Comparison of ENCODE assay signal across 34 mouse cellular contexts in genomic region chrX:60569047-60569446, GRCm38 (mm10). TPM values are rescaled to one million over a fixed set of nuclear protein-coding genes. Genes with fewer than 3 reads are reported as not detected.
DNase-seq lines count a peak whose midpoint lies in the region; ATAC-seq lines count a peak whose summit lies in the region.
"Had no signal": no experiment of that assay in that cellular context is flagged by ENCODE, and none has a peak within 500 bp of the region (broad histone marks: within the 10 kb centered on the region; RNA-seq: fewer than 3 reads in every experiment).

No protein-coding gene starts in this region.

- no peaks in the 10 kb centered on the region for H3K27me3 ChIP-seq in forebrain, embryonic 13.5 days
- H3K27me3 ChIP-seq in forebrain, embryonic 15.5 days = no peaks in the 10 kb centered on the region
- no peaks in the 10 kb centered on the region for H3K27me3 ChIP-seq in midbrain, embryonic 11.5 days (ENCODE audit: control insufficient read depth, insufficient read depth, low read length)
- H3K27me3 ChIP-seq in midbrain, embryonic 15.5 days (replicated peaks) = no peaks in the 10 kb centered on the region
- H3K27me3 ChIP-seq in neural tube, embryonic 11.5 days (ENCODE audit: control insufficient read depth, insufficient read depth, low read length) = no peaks in the 10 kb centered on the region
- H3K27me3 ChIP-seq: CH12.LX; embryonic facial prominence, embryonic 13.5 days; heart, embryonic 15.5 days; hindbrain, embryonic 13.5 days; intestine, embryonic 15.5 days had no signal

- H3K4me1 ChIP-seq in forebrain, embryonic 13.5 days = no peaks in the 10 kb centered on the region
- H3K4me1 ChIP-seq in forebrain, embryonic 15.5 days = no peaks in the 10 kb centered on the region
- no peaks in the 10 kb centered on the region for H3K4me1 ChIP-seq in midbrain, embryonic 11.5 days (ENCODE audit: control insufficient read depth, insufficient read depth, low read length)
- H3K4me1 ChIP-seq in midbrain, embryonic 15.5 days = no peaks in the 10 kb centered on the region
- H3K4me1 ChIP-seq in neural tube, embryonic 11.5 days (ENCODE audit: control insufficient read depth, insufficient read depth, low read length) = no peaks in the 10 kb centered on the region
- H3K4me1 ChIP-seq: embryonic facial prominence, embryonic 10.5 days; embryonic facial prominence, embryonic 13.5 days; heart, embryonic 15.5 days; hindbrain, embryonic 10.5 days; hindbrain, embryonic 13.5 days; intestine, embryonic 15.5 days had no signal

- peak; percentile 34 for DNase-seq in embryo, embryonic 10.5 days (ENCODE audit: low spot score)
- no peak for DNase-seq in embryo, embryonic 11 days
- DNase-seq in midbrain, embryonic 11.5 days (ENCODE audit: low spot score, missing footprints) = no peak
- DNase-seq in neural tube, embryonic 11.5 days (ENCODE audit: low spot score) = peak; percentile 11
- DNase-seq in neural tube, embryonic 10.5 days (ENCODE audit: extremely low spot score, low spot score) = no peak
- DNase-seq: adrenal gland, postnatal 10 days; adrenal gland, postnatal 36 days; B cell, adult 2 months; cerebellum, adult 11 months; cerebellum, adult 2 months; cerebellum, adult 9-11 months; cerebellum, postnatal 25 days; gastrocnemius, adult 2 months; gastrocnemius, postnatal 14 days; heart, adult 11 months; heart, postnatal 10 days; heart, postnatal 36 days; kidney, adult 11 months had no signal

- no peak overlapping the region for H3K27ac ChIP-seq in forebrain, embryonic 13.5 days
- H3K27ac ChIP-seq in forebrain, embryonic 15.5 days (replicated peaks) = no peak overlapping the region
- H3K27ac ChIP-seq in midbrain, embryonic 11.5 days (ENCODE audit: low read depth, low read length) = no peak overlapping the region
- H3K27ac ChIP-seq in midbrain, embryonic 15.5 days = no peak overlapping the region
- H3K27ac ChIP-seq in neural tube, embryonic 11.5 days (ENCODE audit: low read depth, low read length) = no peak overlapping the region
- H3K27ac ChIP-seq: embryonic facial prominence, embryonic 10.5 days; embryonic facial prominence, embryonic 13.5 days; gastrocnemius, adult 2 months; heart, embryonic 15.5 days; hindbrain, embryonic 10.5 days; hindbrain, embryonic 13.5 days; intestine, embryonic 15.5 days had no signal

- no peak overlapping the region for H3K4me2 ChIP-seq in forebrain, embryonic 13.5 days
- no peak overlapping the region for H3K4me2 ChIP-seq in forebrain, embryonic 15.5 days (replicated peaks)
- H3K4me2 ChIP-seq in midbrain, embryonic 11.5 days = no peak overlapping the region
- no peak overlapping the region for H3K4me2 ChIP-seq in midbrain, embryonic 15.5 days
- no peak overlapping the region for H3K4me2 ChIP-seq in neural tube, embryonic 11.5 days (ENCODE audit: low read depth)
- H3K4me2 ChIP-seq: embryonic facial prominence, embryonic 13.5 days; heart, embryonic 11.5 days; heart, embryonic 15.5 days; hindbrain, embryonic 13.5 days; intestine, embryonic 15.5 days had no signal

- no peak overlapping the region for H3K4me3 ChIP-seq in forebrain, embryonic 13.5 days
- H3K4me3 ChIP-seq in forebrain, embryonic 15.5 days = no peak overlapping the region
- H3K4me3 ChIP-seq in midbrain, embryonic 11.5 days (ENCODE audit: low read depth, low read length) = no peak overlapping the region
- no peak overlapping the region for H3K4me3 ChIP-seq in midbrain, embryonic 15.5 days
- H3K4me3 ChIP-seq in neural tube, embryonic 11.5 days (ENCODE audit: low read depth, low read length) = no peak overlapping the region
- H3K4me3 ChIP-seq: embryonic facial prominence, embryonic 10.5 days; embryonic facial prominence, embryonic 13.5 days; erythroblast, embryonic 14.5 days; gastrocnemius, adult 2 months; heart, embryonic 15.5 days; hindbrain, embryonic 10.5 days; hindbrain, embryonic 13.5 days; intestine, embryonic 15.5 days had no signal

- no peaks in the 10 kb centered on the region for H3K9me3 ChIP-seq in forebrain, embryonic 13.5 days (replicated peaks)
- H3K9me3 ChIP-seq in forebrain, embryonic 15.5 days = no peaks in the 10 kb centered on the region
- H3K9me3 ChIP-seq in midbrain, embryonic 11.5 days (ENCODE audit: control insufficient read depth, low read length) = no peaks in the 10 kb centered on the region
- H3K9me3 ChIP-seq in midbrain, embryonic 15.5 days = no peaks in the 10 kb centered on the region
- no peaks in the 10 kb centered on the region for H3K9me3 ChIP-seq in neural tube, embryonic 11.5 days (ENCODE audit: control insufficient read depth, low read length)
- H3K9me3 ChIP-seq: embryonic facial prominence, embryonic 10.5 days; embryonic facial prominence, embryonic 13.5 days; G1E; heart, embryonic 15.5 days; hindbrain, embryonic 10.5 days; hindbrain, embryonic 13.5 days; intestine, embryonic 15.5 days had no signal

- 0 out of 2 replicates have a peak, but pooled peaks have one; percentile 50 for ATAC-seq in forebrain, embryonic 13.5 days
- no peak for ATAC-seq in forebrain, embryonic 15.5 days (replicated peaks)
- peak; percentile 68; the same call in 1 of the 2 replicates for ATAC-seq in midbrain, embryonic 11.5 days (ENCODE audit: low FRiP score)
- ATAC-seq in midbrain, embryonic 15.5 days (replicated peaks) = no peak
- ATAC-seq in neural tube, embryonic 11.5 days (ENCODE audit: insufficient read depth, low FRiP score, low TSS enrichment) = no peak
- ATAC-seq: hindbrain, embryonic 16.5 days; intestine, embryonic 15.5 days; Patski had no signal

- H3K36me3 ChIP-seq in forebrain, embryonic 13.5 days (ENCODE audit: poor library complexity, severe bottlenecking) = no peaks in the 10 kb centered on the region
- H3K36me3 ChIP-seq in forebrain, embryonic 15.5 days = no peaks in the 10 kb centered on the region
- no peaks in the 10 kb centered on the region for H3K36me3 ChIP-seq in midbrain, embryonic 11.5 days (ENCODE audit: control insufficient read depth, insufficient read depth, low read length)
- no peaks in the 10 kb centered on the region for H3K36me3 ChIP-seq in midbrain, embryonic 15.5 days (replicated peaks)
- no peaks in the 10 kb centered on the region for H3K36me3 ChIP-seq in neural tube, embryonic 11.5 days (ENCODE audit: control insufficient read depth, insufficient read depth, low read length)
- H3K36me3 ChIP-seq: embryonic facial prominence, embryonic 10.5 days; embryonic facial prominence, embryonic 13.5 days; G1E; heart, embryonic 15.5 days; hindbrain, embryonic 10.5 days; hindbrain, embryonic 13.5 days; intestine, embryonic 15.5 days had no signal

- H3K9ac ChIP-seq in forebrain, embryonic 13.5 days = no peak overlapping the region
- H3K9ac ChIP-seq in forebrain, embryonic 15.5 days (replicated peaks) = no peak overlapping the region
- H3K9ac ChIP-seq in midbrain, embryonic 11.5 days (ENCODE audit: low read length) = no peak overlapping the region
- no peak overlapping the region for H3K9ac ChIP-seq in midbrain, embryonic 15.5 days
- H3K9ac ChIP-seq in neural tube, embryonic 11.5 days (ENCODE audit: low read length) = no peak overlapping the region
- H3K9ac ChIP-seq: embryonic facial prominence, embryonic 13.5 days; heart, embryonic 15.5 days; hindbrain, embryonic 13.5 days; intestine, embryonic 15.5 days had no signal

RNA-seq across cellular contexts. Expression of gene Atp11c, which starts 23.5 kb away (rescaled TPM):
- 13.5 and 15.1 TPM in 2 replicates for polyA plus RNA-seq in forebrain, embryonic 13.5 days (2015; fragmentation: Nextera tagmentation; extraction: Ambion mirVana)
- 12.4 and 12.7 TPM in 2 replicates for polyA plus RNA-seq in forebrain, embryonic 15.5 days (2015; fragmentation: Nextera tagmentation; extraction: Ambion mirVana)
- polyA plus RNA-seq in midbrain, embryonic 11.5 days (2014; fragmentation: Nextera tagmentation; extraction: Ambion mirVana) = 15.6 and 17.7 TPM in 2 replicates
- 10.4 and 10.6 TPM in 2 replicates for polyA plus RNA-seq in midbrain, embryonic 15.5 days (2015; fragmentation: Nextera tagmentation; extraction: Ambion mirVana)
- polyA plus RNA-seq in neural tube, embryonic 11.5 days (2014; fragmentation: Nextera tagmentation; extraction: Ambion mirVana) = 15.4 and 17.7 TPM in 2 replicates

RNA-seq across cellular contexts. Expression of gene Gm7073, which starts 30.0 kb away (rescaled TPM):
- not detected in 2 replicates for polyA plus RNA-seq in forebrain, embryonic 13.5 days (2015; fragmentation: Nextera tagmentation; extraction: Ambion mirVana)
- polyA plus RNA-seq in forebrain, embryonic 15.5 days (2015; fragmentation: Nextera tagmentation; extraction: Ambion mirVana) = not detected in 2 replicates
- not detected in 2 replicates for polyA plus RNA-seq in midbrain, embryonic 11.5 days (2014; fragmentation: Nextera tagmentation; extraction: Ambion mirVana)
- not detected in 2 replicates for polyA plus RNA-seq in midbrain, embryonic 15.5 days (2015; fragmentation: Nextera tagmentation; extraction: Ambion mirVana)
- polyA plus RNA-seq in neural tube, embryonic 11.5 days (2014; fragmentation: Nextera tagmentation; extraction: Ambion mirVana) = not detected in 2 replicates
- polyA plus RNA-seq: cerebellum, adult 2 months; embryonic facial prominence, embryonic 10.5 days; embryonic facial prominence, embryonic 13.5 days; erythroblast, embryonic 14.5 days; frontal cortex, adult 2 months; G1E; heart, embryonic 11.5 days; heart, embryonic 15.5 days; hindbrain, embryonic 10.5 days; hindbrain, embryonic 13.5 days; hindbrain, embryonic 16.5 days; intestine, embryonic 15.5 days; Patski had no signal

Comparison
In these comparisons a context has a peak if more than half of its experiments do, and no peak if none do; other contexts are left out.
1. DNase-seq: peak in embryo, embryonic 10.5 days (single experiment) and neural tube, embryonic 11.5 days (single experiment); none in embryo, embryonic 11 days (single experiment), midbrain, embryonic 11.5 days (single experiment) and neural tube, embryonic 10.5 days (single experiment).
2. ATAC-seq: peak in forebrain, embryonic 13.5 days (single experiment) and midbrain, embryonic 11.5 days (single experiment); none in forebrain, embryonic 15.5 days (single experiment), midbrain, embryonic 15.5 days (single experiment) and neural tube, embryonic 11.5 days (single experiment).